ENCODE assay signal across 30 mouse cellular contexts in genomic region chr15:96388565-96388964, GRCm38 (mm10).
DNase-seq lines count a peak whose midpoint lies in the region; ATAC-seq and TF ChIP-seq lines count a peak whose summit lies in the region.
"Had no signal": no experiment of that assay in that cellular context is flagged by ENCODE, and none has a peak within 500 bp of the region (broad histone marks: within the 10 kb centered on the region; RNA-seq: fewer than 3 reads in every experiment).

No protein-coding gene starts in this region.

- DNase-seq in heart, adult 11 months: peak; percentile 33
- no peak for DNase-seq in heart, postnatal 36 days
- no peak for DNase-seq in heart, postnatal 4 days
- DNase-seq in kidney, postnatal 0 days (ENCODE audit: low spot score): no peak
- DNase-seq in kidney, postnatal 4 days: no peak
- no peak for DNase-seq in embryo, embryonic 11 days
- DNase-seq: adrenal gland, postnatal 14 days; cerebellum, adult 11-12 months; cerebellum, adult 9-11 months; gastrocnemius, postnatal 14 days; heart, postnatal 14 days; kidney, adult 18-20 months; kidney, postnatal 25 days; lung, embryonic 14.5 days; right cerebral cortex, postnatal 4 days; thymus, adult 2 months; thymus, postnatal 36 days had no signal

- H3K4me3 ChIP-seq in heart, embryonic 16.5 days (ENCODE audit: low read length): no peak overlapping the region
- no peak overlapping the region for H3K4me3 ChIP-seq in kidney, postnatal 0 days (replicated peaks; ENCODE audit: low read depth, low read length)
- H3K4me3 ChIP-seq: embryonic facial prominence, embryonic 13.5 days; forebrain, embryonic 10.5 days; forebrain, embryonic 15.5 days; hindbrain, embryonic 13.5 days; layer of hippocampus, adult 2 months; left cerebral cortex, adult 2 months; limb, embryonic 12.5 days; liver, embryonic 15.5 days; neural tube, embryonic 13.5 days had no signal

- H3K27me3 ChIP-seq in heart, embryonic 16.5 days (ENCODE audit: control insufficient read depth, insufficient read depth, low read length): no peaks in the 10 kb centered on the region
- no peaks in the 10 kb centered on the region for H3K27me3 ChIP-seq in kidney, postnatal 0 days (ENCODE audit: insufficient read depth, low read length)
- H3K27me3 ChIP-seq: embryonic facial prominence, embryonic 13.5 days; forebrain, embryonic 15.5 days; hindbrain, embryonic 13.5 days; limb, embryonic 12.5 days; liver, embryonic 15.5 days; neural tube, embryonic 13.5 days; Patski had no signal

- 74% methylated on average over 1 of the region's 1 CpGs for whole genome bisulfite sequencing in heart, embryonic 16.5 days
- 59% methylated on average over 1 of the region's 1 CpGs for WGBS in kidney, postnatal 0 days

- 0 out of 2 replicates have a peak, but pooled peaks have one; percentile 52 for ATAC-seq in heart, embryonic 16.5 days (replicated peaks; ENCODE audit: extremely low read depth, insufficient read depth, low FRiP score)
- peak; percentile 29; the same call in 1 of the 2 replicates for ATAC-seq in kidney, postnatal 0 days (replicated peaks; ENCODE audit: low FRiP score, low read depth)
- ATAC-seq: forebrain, embryonic 15.5 days; Patski had no signal

- no peaks in the 10 kb centered on the region for H3K9me3 ChIP-seq in heart, embryonic 16.5 days (replicated peaks; ENCODE audit: control insufficient read depth, low read length)
- no peaks in the 10 kb centered on the region for H3K9me3 ChIP-seq in kidney, postnatal 0 days (replicated peaks; ENCODE audit: low read length)
- H3K9me3 ChIP-seq: embryonic facial prominence, embryonic 13.5 days; forebrain, embryonic 10.5 days; forebrain, embryonic 15.5 days; hindbrain, embryonic 13.5 days; limb, embryonic 12.5 days; liver, embryonic 15.5 days; neural tube, embryonic 13.5 days had no signal

- peak overlapping the region; percentile 24; the same call in 1 of the 2 replicates for H3K27ac ChIP-seq in heart, embryonic 16.5 days (ENCODE audit: low read length)
- no peak overlapping the region for H3K27ac ChIP-seq in kidney, postnatal 0 days
- H3K27ac ChIP-seq: embryonic facial prominence, embryonic 13.5 days; forebrain, embryonic 10.5 days; forebrain, embryonic 15.5 days; left cerebral cortex, adult 2 months; limb, embryonic 12.5 days; liver, embryonic 15.5 days; neural tube, embryonic 13.5 days; stomach, postnatal 0 days had no signal

- H3K36me3 ChIP-seq in heart, embryonic 16.5 days (ENCODE audit: control insufficient read depth, insufficient read depth): peaks cover 26% of the 10 kb centered on the region
- H3K36me3 ChIP-seq in kidney, postnatal 0 days (ENCODE audit: insufficient read depth, low read length): peaks cover 31% of the 10 kb centered on the region

- peaks cover 6% of the 10 kb centered on the region; the same call in 1 of the 2 replicates for H3K4me1 ChIP-seq in heart, embryonic 16.5 days (ENCODE audit: control insufficient read depth, insufficient read depth, low read length)
- no peaks in the 10 kb centered on the region for H3K4me1 ChIP-seq in kidney, postnatal 0 days (replicated peaks; ENCODE audit: insufficient read depth, low read length)
- H3K4me1 ChIP-seq: embryonic facial prominence, embryonic 13.5 days; forebrain, embryonic 10.5 days; forebrain, embryonic 15.5 days; hindbrain, embryonic 13.5 days; limb, embryonic 12.5 days; liver, embryonic 15.5 days; neural tube, embryonic 13.5 days had no signal

- peak; percentile 19; the same call in 1 of the 2 replicates for TF ChIP-seq CTCF in kidney, postnatal 0 days (IDR thresholded peaks at IDR 0.05; ENCODE audit: low read depth)

- H3K4me2 ChIP-seq in heart, embryonic 16.5 days (ENCODE audit: low read depth, low read length): no peak overlapping the region
- no peak overlapping the region for H3K4me2 ChIP-seq in kidney, postnatal 0 days (ENCODE audit: low read length)
- H3K4me2 ChIP-seq: embryonic facial prominence, embryonic 13.5 days; forebrain, embryonic 15.5 days; hindbrain, embryonic 13.5 days; limb, embryonic 12.5 days; liver, embryonic 15.5 days; lung, embryonic 14.5 days; midbrain, embryonic 11.5 days; neural tube, embryonic 13.5 days had no signal

- H3K9ac ChIP-seq in heart, embryonic 16.5 days (ENCODE audit: low read length): no peak overlapping the region
- H3K9ac ChIP-seq in kidney, postnatal 0 days (ENCODE audit: low read depth, low read length): no peak overlapping the region
- H3K9ac ChIP-seq: embryonic facial prominence, embryonic 13.5 days; forebrain, embryonic 15.5 days; hindbrain, embryonic 13.5 days; limb, embryonic 12.5 days; liver, embryonic 15.5 days; lung, embryonic 14.5 days; neural tube, embryonic 13.5 days had no signal

- intact Hi-C loops in heart, postnatal 36 days (cut with DNase I): no loop called here
